Mouse (Mus musculus): ENCODE results near the gene Adamts2.

Adamts2 gene

GRCm38 (mm10) chr11:50848520-50849137 lies 246.7 kb downstream of the Adamts2 start:
- no peak for DNase-seq (ENCODE audit: low spot score)

GRCm38 (mm10) chr11:50849310-50849709 lies 247.4 kb downstream of the Adamts2 start:
- no peak for DNase-seq (ENCODE audit: low spot score)

- no peak for DNase-seq (ENCODE audit: low spot score)
These were observed 248.4 kb downstream of the Adamts2 start, which contains the start of gene Grm6 for GRCm38 (mm10) chr11:50850177-50850735. Gene Grm6, plus strand, starts transcription at chr11:50850685.

GRCm38 (mm10) chr11:50850989-50851601 lies 249.2 kb downstream of the Adamts2 start:
- no peak for DNase-seq (ENCODE audit: low spot score)
